Mouse (Mus musculus): Measurements from ENCODE around the gene Traf2.

Gene Traf2

GRCm38 (mm10) chr2:25549021-25549991 is 2.6 kb upstream of the Traf2 start:
- in situ Hi-C loops (cut with MboI): no loop called here

- in situ Hi-C loops (cut with MboI): no loop called here
These were observed 537 bp downstream of the Traf2 start for GRCm38 (mm10) chr2:25545996-25546810.

GRCm38 (mm10) chr2:25541644-25542367 is 4.9 kb downstream of the Traf2 start:
- in situ Hi-C loops (cut with MboI): no loop called here

GRCm38 (mm10) chr2:25540541-25540948 is 6.2 kb downstream of the Traf2 start:
- in situ Hi-C loops (cut with MboI): no loop called here

- in situ Hi-C loops (cut with MboI): no loop called here
These were observed 10.2 kb downstream of the Traf2 start for GRCm38 (mm10) chr2:25536531-25536930.

- in situ Hi-C loops (cut with MboI): no loop called here
These were observed 11.9 kb downstream of the Traf2 start for GRCm38 (mm10) chr2:25534866-25535182.

GRCm38 (mm10) chr2:25534178-25534865 is 12.4 kb downstream of the Traf2 start:
- in situ Hi-C loops (cut with MboI): no loop called here

GRCm38 (mm10) chr2:25533707-25534106 is 13.0 kb downstream of the Traf2 start:
- in situ Hi-C loops (cut with MboI): no loop called here

GRCm38 (mm10) chr2:25526510-25527302 is 20.0 kb downstream of the Traf2 start:
- in situ Hi-C loops (cut with MboI): no loop called here

- in situ Hi-C loops (cut with MboI): no loop called here
These were observed 36.8 kb downstream of the Traf2 start for GRCm38 (mm10) chr2:25509912-25510311.

GRCm38 (mm10) chr2:25506964-25507363 is 39.8 kb downstream of the Traf2 start:
- in situ Hi-C loops (cut with MboI): no loop called here

- in situ Hi-C loops (cut with MboI): no loop called here
These were observed 40.9 kb downstream of the Traf2 start for GRCm38 (mm10) chr2:25505860-25506259.

GRCm38 (mm10) chr2:25505000-25505399 is 41.7 kb downstream of the Traf2 start:
- in situ Hi-C loops (cut with MboI): no loop called here

- in situ Hi-C loops (cut with MboI): no loop called here
These were observed 42.2 kb downstream of the Traf2 start for GRCm38 (mm10) chr2:25504538-25504937.

- in situ Hi-C loops (cut with MboI): no loop called here
These were observed 44.0 kb downstream of the Traf2 start for GRCm38 (mm10) chr2:25502726-25503125.

GRCm38 (mm10) chr2:25501593-25502486 is 44.9 kb downstream of the Traf2 start, which contains the start of gene C8g:
TSS of gene C8g (minus strand) at chr2:25501719.
- in situ Hi-C loops (cut with MboI): no loop called here

- in situ Hi-C loops (cut with MboI): no loop called here
These were observed 45.9 kb downstream of the Traf2 start, which contains the start of gene Fbxw5 for GRCm38 (mm10) chr2:25500576-25501405. TSS of gene Fbxw5 (plus strand) at chr2:25500750.

GRCm38 (mm10) chr2:25500071-25500575 is 46.6 kb downstream of the Traf2 start:
- in situ Hi-C loops (cut with MboI): no loop called here
